Mouse (Mus musculus) lung, embryonic 14.5 days (tissue): ENCODE results near the gene Mrgprg. TPM values are rescaled to one million over a fixed set of nuclear protein-coding genes. Genes with fewer than 3 reads are reported as not detected.

Experiments
- ATAC-seq: fragments of 200-750 bp; cut with Nextera tagmentation; 2 replicates; pipeline ENCODE4 v1.8.0; 2017; ENCODE audit warnings: mild to moderate bottlenecking, moderate TSS enrichment, moderate library complexity; ENCODE audit not compliant: insufficient read depth
- DNase-seq: peaks from one replicate; pipeline ENCODE4 v3.0.0-alpha.2; 2015
- H3K27ac ChIP-seq: fragments of 300-500 bp; sonication (generic); 2 replicates; pipeline ENCODE4 v1.5.1; 2014; ENCODE audit warnings: low read depth, mild to moderate bottlenecking, moderate library complexity
- H3K27me3 ChIP-seq: fragments of 300-500 bp; sonication (generic); 2 replicates; pipeline ENCODE4 v1.6.1; 2014; ENCODE audit warnings: low read length, control low read depth; ENCODE audit not compliant: insufficient read depth
- H3K36me3 ChIP-seq: fragments of 300-500 bp; sonication (generic); 2 replicates; pipeline ENCODE4 v1.6.1; 2014; ENCODE audit warnings: control low read depth; ENCODE audit not compliant: insufficient read depth
- H3K4me1 ChIP-seq: fragments of 300-500 bp; sonication (generic); 2 replicates; pipeline ENCODE4 v1.6.1; 2014; ENCODE audit warnings: antibody characterized with exemption, control low read depth; ENCODE audit not compliant: insufficient read depth
- H3K4me2 ChIP-seq: fragments of 300-500 bp; sonication (generic); 2 replicates; pipeline ENCODE4 v1.6.1; 2014; ENCODE audit warnings: mild to moderate bottlenecking
- H3K4me3 ChIP-seq: fragments of 300-500 bp; sonication (generic); 2 replicates; pipeline ENCODE4 v1.5.1; 2014; ENCODE audit warnings: low read depth, low read length
- H3K9ac ChIP-seq: fragments of 300-500 bp; sonication (generic); 2 replicates; pipeline ENCODE4 v1.6.1; 2014
- H3K9me3 ChIP-seq: fragments of 300-500 bp; sonication (generic); 2 replicates; pipeline ENCODE4 v1.6.1; 2016; ENCODE audit warnings: low read depth, low read length, control low read depth
- CTCF ChIP-seq: IDR thresholded peaks from 2 replicates; pipeline ENCODE4 v1.5.1; 2016; ENCODE audit warnings: antibody characterized with exemption, low read depth
- WGBS: fragments of 180-500 bp; shearing (Covaris S2); extraction: QIAGEN DNeasy Blood & Tissue Kit; methylation state at CpG from one replicate; pipeline ENCODE4 v1.1.7; 2014; 5-methylcytosine and 5-hydroxymethylcytosine counted together
- microRNA-seq: library from miRNA; unstranded; fragments of <30 nt; microRNA quantifications from one replicate; pipeline ENCODE4, GENCODE M21; 2016; ENCODE audit warnings: borderline number of aligned reads
- polyA plus RNA-seq: library from polyadenylated mRNA; unstranded; fragments of >200 nt; fragmentation: Nextera tagmentation; extraction: Ambion mirVana; gene quantifications from 2 replicates; pipeline ENCODE4 v1.2.1, GENCODE M21; 2014

The Mrgprg gene
- polyA plus RNA-seq, 1 experiment from 2014 or later, result not detected

- 0 out of 2 replicates have a peak overlapping the region, but pooled peaks have one; percentile 8 for H3K4me3 ChIP-seq
- peak; percentile 88 for ATAC-seq
- peak overlapping the region; percentile 72 for H3K27ac ChIP-seq
Observed at GRCm38 (mm10) chr7:143723841-143724240, 43.0 kb downstream of the Mrgprg start.

DNA sequence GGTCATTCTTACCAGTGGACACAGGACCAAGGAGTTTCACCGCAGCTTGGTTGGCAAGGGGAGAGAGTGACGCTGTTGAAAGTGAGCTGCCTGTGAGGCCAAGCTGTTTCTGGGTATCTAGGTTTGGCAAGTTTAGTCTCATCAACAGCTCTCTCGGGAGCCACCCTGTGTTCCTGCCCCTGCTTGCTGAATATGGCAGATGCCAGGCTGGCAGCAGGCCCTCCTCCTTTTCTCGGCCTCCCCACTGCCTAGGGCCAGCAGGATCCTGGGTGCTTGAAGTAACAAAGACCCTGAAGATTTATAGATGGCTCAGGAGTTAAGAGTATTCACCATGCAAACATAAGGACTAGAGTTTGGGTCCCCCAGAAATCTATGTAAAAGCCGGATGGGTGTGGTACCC is 44.1 kb downstream of the Mrgprg start:
- Histone ChIP-seq H3K9me3 (no peaks in the 10 kb centered on the region), H3K4me1 (peaks cover 9% of the 10 kb centered on the region), H3K27me3 (no peaks in the 10 kb centered on the region), H3K9ac (no peak overlapping the region), H3K4me2 (no peak overlapping the region), H3K36me3 (no peaks in the 10 kb centered on the region; the same call in 1 of the 2 replicates), H3K4me3 (no peak overlapping the region), H3K27ac (no peak overlapping the region)
- 84% methylated on average over 5 of the region's 5 CpGs for WGBS
- DNase-seq (no peak), ATAC-seq (no peak)
- TF ChIP-seq CTCF, result no peak

More at GRCm38 (mm10) chr7:143723841-143724240, 43.0 kb downstream of the Mrgprg start:
- no peaks in the 10 kb centered on the region for H3K4me1 ChIP-seq
- H3K36me3 ChIP-seq, result no peaks in the 10 kb centered on the region; the same call in 1 of the 2 replicates
- WGBS, result 63% methylated on average over 4 of the region's 4 CpGs
- H3K27me3 ChIP-seq, result no peaks in the 10 kb centered on the region
- H3K4me2 ChIP-seq, result peak overlapping the region; percentile 50
- DNase-seq, result peak; percentile 66
- H3K9me3 ChIP-seq, result no peaks in the 10 kb centered on the region
- TF ChIP-seq CTCF, result no peak
- H3K9ac ChIP-seq, result no peak overlapping the region; the same call in 1 of the 2 replicates

- DNase-seq, result peak; percentile 88
- Histone ChIP-seq H3K27ac (peak overlapping the region; percentile 61), H3K36me3 (peaks cover 25% of the 10 kb centered on the region), H3K27me3 (no peaks in the 10 kb centered on the region), H3K4me2 (no peak overlapping the region), H3K4me1 (peaks cover 12% of the 10 kb centered on the region), H3K9ac (no peak overlapping the region), H3K4me3 (no peak overlapping the region), H3K9me3 (no peaks in the 10 kb centered on the region)
- TF ChIP-seq CTCF, result peak; percentile 34; the same call in 1 of the 2 replicates
- 65% methylated on average over 1 of the region's 1 CpGs for WGBS
- ATAC-seq, result peak; percentile 96
Observed at GRCm38 (mm10) chr7:143717811-143718210, 49.0 kb downstream of the Mrgprg start.

Small RNA genes lying within 50 kb of the gene (microRNA-seq; reads per million reads assigned to microRNA genes)
- gene Gm22064, result not detected

Other genes with a start within 250 kb of the Mrgprg start
- 132 and 141 TPM in 2 replicates for gene Nap1l4, start 217.9 kb downstream of the Mrgprg start, polyA plus RNA-seq
- gene Cars, start 166.9 kb downstream of the Mrgprg start, polyA plus RNA-seq, result 59.8 and 65.9 TPM in 2 replicates
- gene Tnfrsf26, start 138.3 kb downstream of the Mrgprg start, polyA plus RNA-seq, result 0.11 and 0.24 TPM in 2 replicates
- gene Tnfrsf22, start 117.3 kb downstream of the Mrgprg start, polyA plus RNA-seq, result 9.3 and 13.6 TPM in 2 replicates
- 0.95 and 1.1 TPM in 2 replicates for gene Tnfrsf23, start 81.1 kb downstream of the Mrgprg start, polyA plus RNA-seq
- gene Osbpl5, start 10.0 kb downstream of the Mrgprg start, polyA plus RNA-seq, result 34.2 and 36.8 TPM in 2 replicates
- gene Mrgpre, start 17.5 kb upstream of the Mrgprg start, polyA plus RNA-seq, result 1.5 and 1.9 TPM in 2 replicates
- gene Nadsyn1, start 55.9 kb upstream of the Mrgprg start, polyA plus RNA-seq, result 6.7 and 9.5 TPM in 2 replicates
- gene Dhcr7, start 56.2 kb upstream of the Mrgprg start, polyA plus RNA-seq, result 44.2 and 45.3 TPM in 2 replicates
- not detected in 2 replicates for gene Gm498, start 99.8 kb upstream of the Mrgprg start, polyA plus RNA-seq
- 2.1 and 2.2 TPM in 2 replicates for gene Shank2, start 234.9 kb upstream of the Mrgprg start, polyA plus RNA-seq